Mouse (Mus musculus) CH12.LX (cell line): ENCODE measurements around the gene Ssh2.

Source experiments
- USF1 ChIP-seq: IDR thresholded peaks from 2 replicates; pipeline ENCODE4 v1.6.1; 2014; ENCODE audit warnings: low read depth, mild to moderate bottlenecking, inconsistent platforms, low read length, improper control_type of control experiment
- ZNF384 ChIP-seq: IDR thresholded peaks from 2 replicates; pipeline ENCODE4 v1.6.1; 2012; ENCODE audit warnings: low read depth, low read length, improper control_type of control experiment, inconsistent platforms

GRCm38 (mm10) chr11:77488771-77489581 is 272.9 kb downstream of the Ssh2 start:
- TF ChIP-seq USF1, result no peak
- no peak for TF ChIP-seq ZNF384
